Mouse (Mus musculus): Measurements from ENCODE around the gene Cpn2.

GRCm38 (mm10) chr16:30265611-30266010 is 1.7 kb downstream of the Cpn2 start:
- TF ChIP-seq GATA1 (IDR thresholded peaks at IDR 0.05; ENCODE audit: borderline replicate concordance, low read length), result no peak
- no peak for TF ChIP-seq FLI1 (IDR thresholded peaks at IDR 0.05; ENCODE audit: low read length)
